Mouse (Mus musculus) G1E (cell line): ENCODE data around the gene Nccrp1.

Source experiments
- CTCF ChIP-seq: IDR thresholded peaks from 2 replicates; pipeline ENCODE4 v1.5.1; 2012; ENCODE audit warnings: low read depth, low read length, inconsistent platforms, mixed read lengths
- GATA1 ChIP-seq: IDR thresholded peaks from 2 replicates; pipeline ENCODE4 v1.6.1; 2012; ENCODE audit warnings: borderline replicate concordance, low read length, inconsistent platforms, mixed read lengths

- no peak for TF ChIP-seq CTCF
- no peak for TF ChIP-seq GATA1
Observed at GRCm38 (mm10) chr7:28547628-28548027, 574 bp upstream of the Nccrp1 start.
